Mouse (Mus musculus) limb, embryonic 13.5 days (tissue): Measurements from ENCODE around the gene Gfi1b. TPM values are rescaled to one million over a fixed set of nuclear protein-coding genes. Genes with fewer than 3 reads are reported as not detected.
A peak's percentile ranks its signal among the peaks of the same experiment; 100 is the strongest.

Source experiments
- ATAC-seq: fragments of 200-750 bp; cut with Nextera tagmentation; 2 replicates; pipeline ENCODE4 v1.8.0; 2017; ENCODE audit warnings: low read depth, moderate number of reproducible peaks, moderate TSS enrichment; ENCODE audit not compliant: low FRiP score
- H3K27ac ChIP-seq: fragments of 300-500 bp; sonication (generic); 2 replicates; pipeline ENCODE4 v1.5.1; 2015; ENCODE audit warnings: inconsistent platforms, mild to moderate bottlenecking, moderate library complexity
- H3K27me3 ChIP-seq: fragments of 300-500 bp; sonication (generic); 2 replicates; pipeline ENCODE4 v1.6.1; 2015; ENCODE audit warnings: mild to moderate bottlenecking, inconsistent platforms
- H3K36me3 ChIP-seq: fragments of 300-500 bp; sonication (generic); 2 replicates; pipeline ENCODE4 v1.6.1; 2015; ENCODE audit warnings: inconsistent platforms, mild to moderate bottlenecking, moderate library complexity
- H3K4me1 ChIP-seq: fragments of 300-500 bp; sonication (generic); 2 replicates; pipeline ENCODE4 v1.6.1; 2015; ENCODE audit warnings: inconsistent platforms
- H3K4me2 ChIP-seq: fragments of 300-500 bp; sonication (generic); replicated peaks from 2 replicates; pipeline ENCODE4 v1.6.1; 2015; ENCODE audit warnings: inconsistent platforms, mild to moderate bottlenecking, moderate library complexity
- H3K4me3 ChIP-seq: fragments of 300-500 bp; sonication (generic); 2 replicates; pipeline ENCODE4 v1.5.1; 2015; ENCODE audit warnings: moderate library complexity, mild to moderate bottlenecking, inconsistent platforms
- H3K9ac ChIP-seq: fragments of 300-500 bp; sonication (generic); 2 replicates; pipeline ENCODE4 v1.6.1; 2015; ENCODE audit warnings: mild to moderate bottlenecking, inconsistent platforms
- H3K9me3 ChIP-seq: fragments of 300-500 bp; sonication (generic); 2 replicates; pipeline ENCODE4 v1.6.1; 2016; ENCODE audit warnings: inconsistent platforms
- WGBS: fragments of 180-500 bp; shearing (Covaris S2); methylation state at CpG from one replicate; pipeline ENCODE4 v1.1.7; 2015; 5-methylcytosine and 5-hydroxymethylcytosine counted together
- microRNA-seq: library from miRNA; unstranded; fragments of <30 nt; microRNA quantifications from one replicate; pipeline ENCODE4, GENCODE M21; 2016
- polyA plus RNA-seq: library from polyadenylated mRNA; unstranded; fragments of >200 nt; fragmentation: Nextera tagmentation; extraction: Ambion mirVana; gene quantifications from 2 replicates; pipeline ENCODE4 v1.2.1, GENCODE M21; 2015

Gene Gfi1b
- polyA plus RNA-seq, 1 experiment from 2014 or later: 0.65 TPM

- Histone ChIP-seq H3K27me3 (no peaks in the 10 kb centered on the region), H3K4me2 (no peak overlapping the region), H3K4me1 (0 out of 2 replicates have a peak, but pooled peaks cover 10% of the 10 kb centered on the region), H3K4me3 (no peak overlapping the region), H3K9ac (no peak overlapping the region), H3K9me3 (no peaks in the 10 kb centered on the region), H3K36me3 (peaks cover 40% of the 10 kb centered on the region), H3K27ac (no peak overlapping the region)
- no peak for ATAC-seq
Measured at GRCm38 (mm10) chr2:28563830-28564229, 58.0 kb downstream of the Gfi1b start.

DNA sequence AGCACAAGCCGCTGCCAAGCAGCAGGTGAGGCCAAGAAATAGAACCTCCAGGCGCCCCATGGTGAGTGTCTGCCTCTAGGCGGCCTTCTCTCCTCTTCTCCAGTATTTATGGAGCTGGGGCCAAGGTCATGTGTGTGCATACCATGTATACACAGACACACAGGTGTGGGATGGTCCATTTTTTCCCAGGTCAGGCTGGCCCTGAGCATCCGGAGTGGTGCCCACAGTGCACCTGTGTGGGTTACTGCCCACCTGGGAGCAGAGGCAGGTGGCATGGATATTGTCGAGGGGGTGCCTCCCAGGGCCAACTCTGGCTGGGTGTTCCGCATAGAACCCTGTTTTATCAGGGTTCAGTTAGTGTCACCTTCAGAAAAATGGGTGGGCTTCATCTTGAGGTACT, 58.5 kb downstream of the Gfi1b start, which contains the start of gene Cel:
Gene Cel, minus strand, starts transcription at position 101 of the 400 bp plus-strand sequence.
- Histone ChIP-seq H3K27ac (peak within 1 kb of the TSS; percentile 44; the same call in 1 of the 2 replicates), H3K9ac (no peak within 1 kb of the TSS), H3K27me3 (no peaks in the 10 kb centered on the region), H3K36me3 (peaks cover 35% of the 10 kb centered on the region), H3K4me3 (no peak within 1 kb of the TSS), H3K4me1 (0 out of 2 replicates have a peak, but pooled peaks cover 10% of the 10 kb centered on the region), H3K9me3 (no peaks in the 10 kb centered on the region), H3K4me2 (no peak within 1 kb of the TSS)
- no peak for ATAC-seq
- 61% methylated on average over 6 of the region's 6 CpGs for WGBS

Small RNA genes within 50 kb of the gene (microRNA-seq; reads per million reads assigned to microRNA genes)
- gene Gm22824: not detected

Other genes starting within 250 kb of the Gfi1b start
- gene Ppp1r26, start 175.2 kb downstream of the Gfi1b start, polyA plus RNA-seq: 6.2 and 7.1 TPM in 2 replicates
- 0.32 and 0.48 TPM in 2 replicates for gene 1700007K13Rik, start 155.7 kb downstream of the Gfi1b start, polyA plus RNA-seq
- 59.4 and 60.0 TPM in 2 replicates for gene Mrps2, start 153.9 kb downstream of the Gfi1b start, polyA plus RNA-seq
- 0.94 and 0.95 TPM in 2 replicates for gene Gbgt1, start 125.1 kb downstream of the Gfi1b start, polyA plus RNA-seq
- 1.4 and 2.5 TPM in 2 replicates for gene Gm10134, start 115.9 kb downstream of the Gfi1b start, polyA plus RNA-seq
- gene Ralgds, start 108.9 kb downstream of the Gfi1b start, polyA plus RNA-seq: 45.1 and 53.8 TPM in 2 replicates
- gene Cel, start 58.6 kb downstream of the Gfi1b start, polyA plus RNA-seq: 0.11 TPM in 1 of 2 replicates, not detected in the other
- 53.4 and 53.5 TPM in 2 replicates for gene Gtf3c5, start 38.2 kb downstream of the Gfi1b start, polyA plus RNA-seq
- gene Tsc1, start 19.2 kb upstream of the Gfi1b start, polyA plus RNA-seq: 21.2 and 23.2 TPM in 2 replicates
- gene Spaca9, start 77.7 kb upstream of the Gfi1b start, polyA plus RNA-seq: 1.7 and 2.0 TPM in 2 replicates
- gene Ak8, start 78.2 kb upstream of the Gfi1b start, polyA plus RNA-seq: 0.74 and 0.75 TPM in 2 replicates
- 16.5 and 17.4 TPM in 2 replicates for gene Gtf3c4, start 218.4 kb upstream of the Gfi1b start, polyA plus RNA-seq
- gene Ddx31, start 218.4 kb upstream of the Gfi1b start, polyA plus RNA-seq: 15.0 and 17.7 TPM in 2 replicates